In the genomic region with DNA sequence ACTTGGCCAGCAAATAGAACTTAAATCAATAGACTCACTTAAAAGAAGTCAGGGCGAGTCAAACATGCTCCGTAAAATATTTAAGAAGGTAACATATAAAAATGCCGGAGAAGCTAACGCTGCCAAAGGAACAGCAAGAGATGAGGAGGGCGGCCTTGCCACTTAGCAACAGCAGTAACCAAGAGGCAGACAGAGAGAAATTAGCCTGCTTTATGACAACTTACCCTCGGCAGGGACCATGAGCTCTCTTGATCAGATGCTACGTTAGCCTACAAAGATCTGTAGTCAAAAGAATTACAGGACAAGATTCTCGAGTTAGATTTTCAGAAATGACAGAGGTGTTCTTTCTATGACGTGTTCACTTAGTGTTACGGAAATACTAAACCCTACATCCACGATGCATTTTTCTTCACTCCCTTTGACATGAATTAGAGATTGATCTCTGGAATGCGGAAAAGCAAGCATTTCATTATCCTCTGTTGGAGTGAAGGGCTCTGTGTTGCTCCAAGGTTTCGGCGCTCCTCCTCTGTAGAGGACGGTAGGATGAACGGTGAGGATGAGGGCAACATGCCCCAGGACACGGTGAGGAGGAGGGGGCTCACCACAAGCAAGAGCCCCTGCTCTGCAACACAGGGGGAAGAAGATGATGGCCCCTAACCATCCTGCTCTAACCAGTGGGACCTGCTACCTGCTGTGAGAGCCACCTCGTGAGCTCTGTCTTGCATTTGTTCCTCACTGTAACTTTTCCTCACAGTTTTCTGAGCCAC, we compare ENCODE assay signal across 15 mouse cellular contexts. TPM values are rescaled to one million over a fixed set of nuclear protein-coding genes. Genes with fewer than 3 reads are reported as not detected.
DNase-seq lines count a peak whose midpoint lies in the region; ATAC-seq and TF ChIP-seq lines count a peak whose summit lies in the region.
"Had no signal": no experiment of that assay in that cellular context is flagged by ENCODE, and none has a peak within 500 bp of the region (broad histone marks: within the 10 kb centered on the region; RNA-seq: fewer than 3 reads in every experiment).

No protein-coding gene starts in this region.

- H3K27ac ChIP-seq in embryonic facial prominence, embryonic 11.5 days (replicated peaks; ENCODE audit: low read depth, low read length), result no peak overlapping the region
- H3K27ac ChIP-seq in embryonic facial prominence, embryonic 10.5 days (replicated peaks), result no peak overlapping the region
- H3K27ac ChIP-seq in layer of hippocampus, adult 2 months, result peak overlapping the region; percentile 32; the same call in 1 of the 2 replicates
- H3K27ac ChIP-seq in embryonic facial prominence, embryonic 13.5 days, result peak overlapping the region; percentile 28; the same call in 1 of the 2 replicates
- no peak overlapping the region for H3K27ac ChIP-seq in midbrain, embryonic 14.5 days (replicated peaks; ENCODE audit: low read depth, low read length)
- H3K27ac ChIP-seq: heart, embryonic 15.5 days; left cerebral cortex, adult 2 months; macrophage had no signal

- no peak overlapping the region for H3K4me2 ChIP-seq in embryonic facial prominence, embryonic 11.5 days (ENCODE audit: low read depth, low read length)
- peak overlapping the region; percentile 12; the same call in 1 of the 2 replicates for H3K4me2 ChIP-seq in embryonic facial prominence, embryonic 13.5 days
- H3K4me2 ChIP-seq in midbrain, embryonic 14.5 days (ENCODE audit: low read length), result no peak overlapping the region
- H3K4me2 ChIP-seq: heart, embryonic 15.5 days had no signal

- H3K4me3 ChIP-seq in embryonic facial prominence, embryonic 11.5 days (ENCODE audit: low read depth, low read length), result no peak overlapping the region
- no peak overlapping the region for H3K4me3 ChIP-seq in embryonic facial prominence, embryonic 10.5 days
- no peak overlapping the region for H3K4me3 ChIP-seq in layer of hippocampus, adult 2 months
- no peak overlapping the region for H3K4me3 ChIP-seq in embryonic facial prominence, embryonic 13.5 days
- no peak overlapping the region for H3K4me3 ChIP-seq in midbrain, embryonic 14.5 days (replicated peaks; ENCODE audit: low read depth, low read length)
- H3K4me3 ChIP-seq: heart, embryonic 15.5 days; left cerebral cortex, adult 2 months had no signal

- 74% methylated on average over 18 of the region's 18 CpGs for WGBS in embryonic facial prominence, embryonic 11.5 days
- 78% methylated on average over 18 of the region's 18 CpGs for WGBS in embryonic facial prominence, embryonic 10.5 days
- 52% methylated on average over 18 of the region's 18 CpGs for WGBS in embryonic facial prominence, embryonic 13.5 days
- WGBS in midbrain, embryonic 14.5 days, result 62% methylated on average over 18 of the region's 18 CpGs

- 0 out of 2 replicates have a peak, but pooled peaks have one; percentile 39 for ATAC-seq in embryonic facial prominence, embryonic 11.5 days (replicated peaks; ENCODE audit: insufficient number of reproducible peaks, low FRiP score, low TSS enrichment, low read depth)
- no peak for ATAC-seq in embryonic facial prominence, embryonic 13.5 days (ENCODE audit: insufficient number of reproducible peaks, insufficient read depth, low FRiP score, low TSS enrichment, low read depth)
- no peak; the same call in 1 of the 2 replicates for ATAC-seq in midbrain, embryonic 14.5 days (ENCODE audit: low FRiP score, low TSS enrichment)
- no peak for ATAC-seq in megakaryocyte-erythroid progenitor cell, adult 5-6 weeks (replicated peaks; ENCODE audit: low FRiP score, low TSS enrichment, poor library complexity, severe bottlenecking)

- no peaks in the 10 kb centered on the region for H3K9me3 ChIP-seq in embryonic facial prominence, embryonic 11.5 days (replicated peaks; ENCODE audit: control insufficient read depth, low read length)
- no peaks in the 10 kb centered on the region for H3K9me3 ChIP-seq in embryonic facial prominence, embryonic 10.5 days
- H3K9me3 ChIP-seq in embryonic facial prominence, embryonic 13.5 days, result no peaks in the 10 kb centered on the region
- H3K9me3 ChIP-seq in midbrain, embryonic 14.5 days (ENCODE audit: control insufficient read depth, low read length), result no peaks in the 10 kb centered on the region
- H3K9me3 ChIP-seq: heart, embryonic 15.5 days had no signal

- H3K4me1 ChIP-seq in embryonic facial prominence, embryonic 11.5 days (ENCODE audit: control insufficient read depth, insufficient read depth, low read length), result no peaks in the 10 kb centered on the region
- H3K4me1 ChIP-seq in embryonic facial prominence, embryonic 10.5 days, result peaks cover 9% of the 10 kb centered on the region; the same call in 1 of the 2 replicates
- H3K4me1 ChIP-seq in embryonic facial prominence, embryonic 13.5 days, result peaks cover 25% of the 10 kb centered on the region
- no peaks in the 10 kb centered on the region for H3K4me1 ChIP-seq in midbrain, embryonic 14.5 days (ENCODE audit: control insufficient read depth, insufficient read depth, low read length)

- TF ChIP-seq CTCF in layer of hippocampus, adult 2 months (conservative IDR thresholded peaks at IDR 0.05), result no peak

- no peaks in the 10 kb centered on the region for H3K27me3 ChIP-seq in embryonic facial prominence, embryonic 11.5 days (ENCODE audit: control insufficient read depth, insufficient read depth, low read length)
- H3K27me3 ChIP-seq in embryonic facial prominence, embryonic 10.5 days (replicated peaks; ENCODE audit: low read depth, poor library complexity, severe bottlenecking), result no peaks in the 10 kb centered on the region
- H3K27me3 ChIP-seq in embryonic facial prominence, embryonic 13.5 days, result no peaks in the 10 kb centered on the region
- no peaks in the 10 kb centered on the region for H3K27me3 ChIP-seq in midbrain, embryonic 14.5 days (ENCODE audit: control insufficient read depth, insufficient read depth, low read length)
- H3K27me3 ChIP-seq: heart, embryonic 15.5 days had no signal

- DNase-seq in embryonic facial prominence, embryonic 11.5 days (ENCODE audit: low spot score), result peak; percentile 24
- no peak for DNase-seq in embryonic facial prominence, embryonic 10.5 days (ENCODE audit: low spot score)
- DNase-seq in layer of hippocampus, adult 2 months (ENCODE audit: low spot score in 2 of 2), result no peak
- DNase-seq in layer of hippocampus, postnatal 14 days (ENCODE audit: low spot score in 2 of 2), result no peak
- DNase-seq in midbrain, embryonic 14.5 days, result peak; percentile 37
- DNase-seq in left cerebral cortex, postnatal 14 days (ENCODE audit: low spot score in 2 of 2), result no peak
- DNase-seq: adrenal gland, postnatal 36 days; heart, adult 18-20 months; liver; lung, adult 18-20 months had no signal

- H3K9ac ChIP-seq in embryonic facial prominence, embryonic 11.5 days (replicated peaks; ENCODE audit: low read length), result no peak overlapping the region
- no peak overlapping the region for H3K9ac ChIP-seq in embryonic facial prominence, embryonic 13.5 days
- no peak overlapping the region for H3K9ac ChIP-seq in midbrain, embryonic 14.5 days (replicated peaks; ENCODE audit: low read length)
- H3K9ac ChIP-seq: heart, embryonic 15.5 days had no signal

- H3K36me3 ChIP-seq in embryonic facial prominence, embryonic 11.5 days (replicated peaks; ENCODE audit: control insufficient read depth, insufficient read depth, low read depth, low read length), result no peaks in the 10 kb centered on the region
- H3K36me3 ChIP-seq in embryonic facial prominence, embryonic 10.5 days (replicated peaks), result peaks cover 5% of the 10 kb centered on the region; the same call in 1 of the 2 replicates
- H3K36me3 ChIP-seq in embryonic facial prominence, embryonic 13.5 days, result no peaks in the 10 kb centered on the region
- no peaks in the 10 kb centered on the region for H3K36me3 ChIP-seq in midbrain, embryonic 14.5 days (ENCODE audit: control insufficient read depth, insufficient read depth, low read length)
- H3K36me3 ChIP-seq: heart, embryonic 15.5 days had no signal

- intact Hi-C loops in left cerebral cortex, postnatal 14 days (cut with DNase I), result no loop called here

RNA-seq across cellular contexts. Expression of a gene that starts 57.1 kb away (rescaled TPM):
- polyA plus RNA-seq in embryonic facial prominence, embryonic 11.5 days (2014; fragmentation: Nextera tagmentation; extraction: Ambion mirVana), result 509 and 581 TPM in 2 replicates
- 579 and 587 TPM in 2 replicates for polyA plus RNA-seq in embryonic facial prominence, embryonic 10.5 days (2016; fragmentation: Nextera tagmentation; extraction: Ambion mirVana)
- total RNA-seq in layer of hippocampus, adult 2 months (2021), result 1 to 10 TPM; 7.4 to 8.5 TPM
- 10 to 100 TPM; 13.8 to 15.5 TPM for total RNA-seq in layer of hippocampus, postnatal 14 days (2021)
- polyA plus RNA-seq in embryonic facial prominence, embryonic 13.5 days (2015; fragmentation: Nextera tagmentation; extraction: Ambion mirVana), result 362 and 415 TPM in 2 replicates
- 61.6 and 103 TPM in 2 replicates for polyA plus RNA-seq in midbrain, embryonic 14.5 days (2014; fragmentation: Nextera tagmentation; extraction: Ambion mirVana)
- 452 and 588 TPM in 2 replicates for total RNA-seq in megakaryocyte-erythroid progenitor cell, adult 5-6 weeks (2014; fragmentation: Nextera tagmentation)
- total RNA-seq in megakaryocyte-erythroid progenitor cell, adult 5-6 weeks (2017), result 396 and 475 TPM in 2 replicates
- 10 to 100 TPM in 1 of 2 experiments, 1 to 10 TPM in 1; 4.6 to 10.7 TPM for total RNA-seq in left cerebral cortex, postnatal 14 days (2021)

Comparison
In these comparisons a context has a peak if more than half of its experiments do, and no peak if none do; other contexts are left out.
1. DNase-seq: peak in embryonic facial prominence, embryonic 11.5 days (single experiment) and midbrain, embryonic 14.5 days (single experiment); none in embryonic facial prominence, embryonic 10.5 days (single experiment), layer of hippocampus, adult 2 months (0 of 2), layer of hippocampus, postnatal 14 days (0 of 2) and left cerebral cortex, postnatal 14 days (0 of 2).
2. H3K27ac ChIP-seq: peak in layer of hippocampus, adult 2 months (single experiment) and embryonic facial prominence, embryonic 13.5 days (single experiment); none in embryonic facial prominence, embryonic 11.5 days (single experiment), embryonic facial prominence, embryonic 10.5 days (single experiment) and midbrain, embryonic 14.5 days (single experiment).
3. RNA of a gene that starts 57.1 kb away (total RNA-seq): 396 to 588 TPM in megakaryocyte-erythroid progenitor cell, adult 5-6 weeks; 13.8 to 15.5 TPM in layer of hippocampus, postnatal 14 days, 4.6 to 10.7 TPM in left cerebral cortex, postnatal 14 days and 7.4 to 8.5 TPM in layer of hippocampus, adult 2 months; every median in the first group is over 10 times any median in the second.